Mouse (Mus musculus) myocyte (in vitro differentiated cells): ENCODE measurements around the gene Rnf43.

Experiments used
- CEBPB ChIP-seq: IDR thresholded peaks from 2 replicates; pipeline ENCODE4 v1.6.1; 2011; ENCODE audit warnings: mild to moderate bottlenecking, moderate library complexity; ENCODE audit not compliant: poor library complexity, insufficient read depth, severe bottlenecking
- E2F4 ChIP-seq: IDR thresholded peaks from one replicate; pipeline ENCODE4 v1.6.1; 2011; ENCODE audit warnings: mild to moderate bottlenecking, control low read depth, moderate library complexity; ENCODE audit not compliant: insufficient read depth
- MAX ChIP-seq: IDR thresholded peaks from one replicate; pipeline ENCODE4 v1.6.1; 2011; ENCODE audit warnings: low read depth, mild to moderate bottlenecking, control low read depth
- MYOD1 ChIP-seq, 3 experiments: IDR thresholded peaks; one replicate each; pipeline ENCODE4 v1.6.1; 2011; ENCODE audit warnings: control low read depth in 2 of 3, low read depth in 2 of 3, mild to moderate bottlenecking in 2 of 3, moderate library complexity in 1 of 3; ENCODE audit not compliant: insufficient read length in 2 of 3, control insufficient read depth in 1 of 3
- MYOG ChIP-seq, 3 experiments: IDR thresholded peaks; one replicate each; pipeline ENCODE4 v1.6.1; 2011; ENCODE audit warnings: control low read depth in 2 of 3, low read depth in 2 of 3, mild to moderate bottlenecking in 2 of 3; ENCODE audit not compliant: insufficient read length in 2 of 3, control insufficient read depth in 1 of 3, insufficient read depth in 1 of 3
- POLR2A ChIP-seq: IDR thresholded peaks from one replicate; pipeline ENCODE4 v1.6.1; 2011; ENCODE audit warnings: low read depth, mild to moderate bottlenecking, control low read depth, moderate library complexity; ENCODE audit not compliant: insufficient read length
- POLR2AphosphoS2 ChIP-seq: IDR thresholded peaks from one replicate; pipeline ENCODE4 v1.6.1; 2011; ENCODE audit warnings: low read depth, control low read depth; ENCODE audit not compliant: insufficient read length
- REST ChIP-seq: IDR thresholded peaks from one replicate; pipeline ENCODE4 v1.6.1; 2011; ENCODE audit warnings: mild to moderate bottlenecking, control low read depth, moderate library complexity; ENCODE audit not compliant: insufficient read depth, insufficient read length
- SRF ChIP-seq: IDR thresholded peaks from one replicate; pipeline ENCODE4 v1.6.1; 2011; ENCODE audit warnings: low read depth; ENCODE audit not compliant: control insufficient read depth, insufficient read length
- TCF12 ChIP-seq: IDR thresholded peaks from one replicate; pipeline ENCODE4 v1.6.1; 2011; ENCODE audit warnings: mild to moderate bottlenecking, control low read depth; ENCODE audit not compliant: poor library complexity, insufficient read depth, severe bottlenecking
- TCF3 ChIP-seq: IDR thresholded peaks from one replicate; pipeline ENCODE4 v1.6.1; 2011; ENCODE audit warnings: low read depth, control low read depth; ENCODE audit not compliant: insufficient read length
- USF1 ChIP-seq: IDR thresholded peaks from one replicate; pipeline ENCODE4 v1.6.1; 2011; ENCODE audit warnings: low read depth, mild to moderate bottlenecking, control low read depth, moderate library complexity

- TF ChIP-seq POLR2A (no peak), MYOG (IDR thresholded peaks at IDR 0.05; ENCODE audit: control insufficient read depth in 1 of 3, insufficient read depth in 1 of 3, insufficient read length in 2 of 3, low read depth in 2 of 3) (no peak), E2F4 (no peak), USF1 (no peak), MYOD1 (IDR thresholded peaks at IDR 0.05; ENCODE audit: control insufficient read depth in 1 of 3, insufficient read length in 2 of 3, low read depth in 2 of 3) (no peak), POLR2AphosphoS2 (no peak), REST (no peak), TCF12 (no peak), TCF3 (no peak), CEBPB (no peak), MAX (no peak), SRF (no peak)
Measured at GRCm38 (mm10) chr11:87677756-87678155, 15.2 kb downstream of the Rnf43 start.
